Mouse (Mus musculus) C2C12 (cell line): ENCODE data around the gene Spocd1.

Experiments used
- CTCF ChIP-seq: IDR thresholded peaks from one replicate; pipeline ENCODE4 v1.5.1; 2011; ENCODE audit not compliant: control insufficient read depth, insufficient read depth, insufficient read length
- MAX ChIP-seq: IDR thresholded peaks from one replicate; pipeline ENCODE4 v1.6.1; 2011; ENCODE audit warnings: mild to moderate bottlenecking, control low read depth

GRCm38 (mm10) chr4:129966201-129966600, 37.2 kb downstream of the Spocd1 start:
- TF ChIP-seq CTCF, result no peak
- TF ChIP-seq MAX, result no peak
